Mouse (Mus musculus): ENCODE data around the gene Dhx34.

Dhx34 gene

DNA sequence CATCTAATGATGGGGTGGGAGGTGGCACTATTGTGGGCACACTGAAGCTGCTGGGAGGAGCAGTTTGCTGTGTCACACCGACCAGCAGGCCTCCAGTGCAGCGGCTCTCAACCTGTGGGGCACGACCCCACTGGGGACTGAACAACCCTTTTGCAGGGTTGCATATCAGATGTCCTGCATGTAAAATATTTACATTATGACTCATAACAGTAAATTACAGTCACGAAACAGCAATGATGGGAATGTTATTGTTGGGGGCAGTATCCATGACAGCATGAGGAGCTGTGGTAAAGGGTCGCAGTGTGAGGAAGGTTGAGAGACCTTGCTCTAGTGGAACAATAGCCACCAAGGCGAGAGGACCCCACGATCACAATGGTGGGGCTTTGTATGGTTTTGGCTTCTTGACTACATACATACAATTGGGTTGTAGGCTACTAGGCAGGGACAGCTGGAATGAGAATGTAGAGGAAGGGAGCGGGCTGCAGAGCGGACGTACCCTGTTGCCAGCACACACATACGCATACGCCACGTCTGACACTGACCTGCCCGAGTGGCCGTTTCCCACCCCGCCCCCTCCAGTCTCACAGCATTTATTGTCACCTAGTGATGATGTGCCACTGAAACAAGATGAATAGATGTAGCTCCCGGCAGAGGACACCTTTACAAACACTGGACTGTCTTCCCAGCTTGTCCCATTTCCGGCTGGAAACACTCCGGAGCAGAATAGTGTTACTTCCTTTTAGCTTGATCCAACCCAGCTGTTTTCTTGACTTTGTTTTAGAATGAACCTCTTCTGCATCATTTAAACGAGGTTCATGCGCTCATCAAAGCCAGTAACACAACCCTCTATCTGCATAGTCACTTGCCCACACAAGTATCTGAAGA, 12.8 kb downstream of the Dhx34 start:
- no peak for DNase-seq (ENCODE audit: low spot score)

DNA sequence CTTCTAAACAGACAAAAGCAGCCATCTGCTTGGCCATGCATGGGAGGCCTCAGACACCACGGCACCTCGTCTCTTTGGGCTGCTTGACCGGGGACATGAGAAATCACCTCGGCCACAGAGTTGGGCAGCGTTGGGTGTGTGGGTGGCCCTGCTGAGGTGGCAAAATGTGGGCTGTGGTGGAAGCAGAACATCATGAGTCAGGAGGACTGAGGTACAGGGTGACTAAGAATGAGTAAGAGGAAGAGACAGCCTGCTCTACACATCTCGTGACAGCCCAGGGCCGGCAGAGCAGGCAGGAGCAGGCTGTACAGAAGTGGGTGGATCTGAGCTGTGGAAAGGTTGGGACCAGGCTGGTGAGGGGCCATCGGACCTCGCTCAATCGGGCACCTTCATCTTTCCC, 14.3 kb downstream of the Dhx34 start:
- peak; percentile 39 for DNase-seq (ENCODE audit: low spot score)

DNA sequence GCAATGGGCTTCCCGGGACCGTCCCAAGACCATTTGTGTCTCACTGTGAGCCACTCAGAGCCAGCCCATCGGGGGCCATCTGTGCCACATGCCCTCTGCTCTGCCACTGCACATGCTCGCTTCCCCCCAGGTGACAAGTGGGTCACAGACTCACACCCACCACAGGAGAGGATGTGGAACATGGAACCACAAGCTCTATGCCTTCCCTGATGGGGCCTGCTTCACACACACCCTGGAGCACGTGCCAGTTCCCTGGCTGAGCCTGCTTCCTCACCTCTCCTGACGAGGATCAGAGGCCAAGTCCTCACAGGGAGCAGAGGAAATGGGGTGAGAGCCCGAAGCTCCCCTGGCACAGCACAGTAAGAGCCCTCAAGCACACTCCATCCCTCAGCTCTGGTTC, 14.8 kb downstream of the Dhx34 start:
- no peak for DNase-seq (ENCODE audit: low spot score)

DNA sequence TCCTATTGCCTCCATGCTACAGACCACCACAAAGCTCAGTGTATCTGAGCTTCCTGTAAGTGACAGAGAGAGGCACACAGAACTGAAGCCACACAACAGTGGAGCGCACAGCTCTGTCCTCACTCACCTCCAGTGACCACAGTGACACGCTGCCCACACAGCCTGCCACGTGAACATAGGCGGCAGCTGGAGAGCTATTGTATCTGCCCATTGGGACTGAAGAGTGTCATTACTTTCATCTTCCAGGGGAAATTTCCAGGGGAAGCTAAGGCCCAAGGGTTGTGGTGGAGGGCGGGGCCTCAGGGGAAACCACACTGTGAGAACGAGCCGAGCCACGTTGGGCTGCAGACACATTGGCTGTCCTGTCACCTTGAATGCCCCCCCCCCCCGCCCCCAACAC, 17.0 kb downstream of the Dhx34 start:
- no peak for DNase-seq (ENCODE audit: low spot score)

DNA sequence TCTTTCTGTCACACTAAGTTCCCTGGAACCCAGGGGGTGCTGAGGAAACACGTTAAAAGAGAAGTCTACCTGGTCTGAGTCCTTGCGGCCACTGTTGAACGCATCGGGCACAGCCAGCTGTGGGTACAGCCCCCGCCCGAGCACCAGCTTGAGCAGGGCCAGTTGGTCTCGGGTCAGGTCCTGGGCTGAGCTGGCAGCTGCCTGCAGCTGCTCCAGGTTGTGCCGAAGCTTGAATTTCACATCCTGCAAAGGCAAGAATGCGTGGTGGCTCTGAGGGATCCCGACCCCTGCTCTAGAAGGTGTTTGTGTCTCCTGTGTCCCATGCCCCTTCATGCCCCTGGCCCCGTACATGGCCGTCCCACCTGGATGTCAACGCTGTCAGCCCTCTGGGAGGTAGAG, 18.3 kb downstream of the Dhx34 start:
- DNase-seq (ENCODE audit: low spot score), result no peak

DNA sequence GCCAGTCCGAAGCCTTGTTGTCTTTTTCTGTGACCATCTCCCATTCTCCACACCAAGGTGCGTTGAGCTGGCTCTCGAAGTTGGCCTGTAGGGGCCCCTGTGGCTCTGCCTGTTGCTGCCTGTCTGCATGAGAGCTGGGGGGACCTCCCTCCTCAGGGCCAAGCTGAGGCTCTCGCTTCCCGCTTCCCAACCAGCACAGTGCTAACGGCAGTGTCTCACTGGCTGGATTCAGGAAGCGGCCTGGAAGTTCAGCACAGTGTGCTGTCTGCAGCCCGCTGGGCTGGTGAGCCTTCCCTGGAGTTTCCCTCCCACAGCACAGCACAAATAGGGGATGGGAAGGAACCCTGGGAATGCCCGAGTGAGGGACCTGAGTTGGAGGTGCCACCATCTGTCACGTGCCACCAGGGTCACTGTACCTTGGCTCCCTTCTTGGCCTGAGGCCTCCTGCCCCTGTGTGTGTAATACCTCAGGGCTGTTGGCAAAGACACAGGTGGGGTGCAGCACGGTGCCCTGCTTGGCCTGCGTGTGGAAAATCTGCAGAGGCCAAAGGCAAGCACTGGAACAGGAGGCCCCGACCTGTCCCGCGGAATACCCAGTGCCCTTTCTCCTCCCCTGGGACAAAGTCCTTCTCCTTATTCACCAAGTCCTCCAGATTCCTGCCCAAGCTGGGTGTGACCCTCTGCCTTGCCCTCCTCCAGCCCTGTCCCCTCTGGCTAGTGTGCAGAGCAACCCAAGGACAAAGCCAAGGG, 18.9 kb downstream of the Dhx34 start:
- no peak for DNase-seq (ENCODE audit: low spot score)

DNA sequence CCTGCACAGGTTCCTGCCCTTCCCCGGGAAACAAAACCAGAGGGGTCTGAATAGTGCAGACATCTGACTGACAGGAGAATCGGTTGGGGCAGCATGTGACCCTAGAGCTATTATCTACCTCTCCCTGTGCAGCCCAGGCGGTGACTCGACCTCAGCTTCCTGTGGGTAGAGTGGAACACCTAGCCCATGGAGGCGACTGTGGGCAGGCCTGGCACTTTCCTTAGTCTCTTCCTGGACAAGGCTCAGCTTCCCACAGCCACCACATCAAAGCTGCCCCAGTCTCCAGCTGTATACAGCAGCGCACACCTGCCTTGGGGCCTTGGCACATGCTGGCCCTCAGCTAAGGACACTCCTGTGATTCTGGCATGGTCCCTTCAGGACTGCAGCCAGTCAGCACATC, 20.7 kb downstream of the Dhx34 start:
- no peak for DNase-seq (ENCODE audit: low spot score)

DNA sequence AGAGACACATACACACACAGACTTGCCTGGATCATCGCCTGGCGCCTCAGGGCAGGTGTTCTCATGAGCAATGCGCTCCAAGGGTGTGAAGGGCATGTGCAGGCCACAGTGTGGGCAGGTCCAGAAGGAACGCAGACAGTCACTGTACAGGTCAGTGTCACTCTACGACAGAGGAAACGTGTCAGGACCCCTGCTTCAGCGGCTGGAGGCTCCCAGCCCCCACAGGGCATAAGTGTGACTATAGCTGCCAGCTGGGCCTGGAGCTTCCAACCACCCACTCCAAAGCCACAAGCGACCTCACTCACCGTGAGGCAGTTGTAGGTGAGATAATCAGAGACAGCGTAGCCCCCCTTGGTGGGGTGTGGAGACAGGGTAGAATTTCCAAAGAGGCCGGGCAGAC, 23.3 kb downstream of the Dhx34 start:
- no peak for DNase-seq (ENCODE audit: low spot score)

DNA sequence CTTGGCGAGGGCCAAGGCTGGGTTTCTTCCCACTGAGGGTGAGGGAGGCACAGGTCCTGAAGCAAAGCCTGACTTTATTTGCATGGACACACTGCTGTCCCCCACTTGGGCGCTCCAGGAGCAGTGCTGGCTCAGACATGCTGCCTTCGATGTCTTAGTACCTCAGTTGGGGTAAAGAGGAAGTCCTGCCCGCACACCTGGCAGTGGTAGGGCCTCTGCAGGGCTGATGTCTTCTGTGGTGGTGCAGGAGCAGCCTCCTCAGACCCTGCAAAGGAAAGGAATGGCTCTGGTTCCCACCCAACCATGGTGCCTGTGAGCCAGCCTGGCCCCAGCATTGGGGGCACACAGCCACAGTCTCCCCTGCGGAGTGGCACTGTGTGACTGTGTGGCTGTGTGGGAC, 24.7 kb downstream of the Dhx34 start:
- no peak for DNase-seq (ENCODE audit: low spot score)

DNA sequence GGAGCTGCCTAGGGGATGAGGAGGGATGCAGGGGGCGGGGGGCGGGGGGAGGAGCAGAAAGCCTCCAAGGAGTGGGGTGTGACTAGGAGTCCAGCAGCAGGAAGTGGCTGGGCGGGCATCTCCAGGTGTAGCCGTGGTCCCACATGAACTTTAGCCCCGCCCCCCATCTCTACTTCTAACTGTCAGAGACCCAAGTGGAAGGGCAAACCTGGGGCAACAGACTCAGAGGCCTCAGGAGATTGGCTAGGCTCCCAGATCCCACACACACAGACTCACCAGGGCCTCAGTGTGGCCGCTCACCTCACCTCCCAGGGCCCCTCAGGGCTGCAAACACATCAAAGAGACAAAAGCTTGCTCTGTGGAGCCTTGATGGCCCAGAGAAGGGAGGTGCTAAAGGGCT, 25.2 kb downstream of the Dhx34 start:
- no peak for DNase-seq (ENCODE audit: low spot score)

DNA sequence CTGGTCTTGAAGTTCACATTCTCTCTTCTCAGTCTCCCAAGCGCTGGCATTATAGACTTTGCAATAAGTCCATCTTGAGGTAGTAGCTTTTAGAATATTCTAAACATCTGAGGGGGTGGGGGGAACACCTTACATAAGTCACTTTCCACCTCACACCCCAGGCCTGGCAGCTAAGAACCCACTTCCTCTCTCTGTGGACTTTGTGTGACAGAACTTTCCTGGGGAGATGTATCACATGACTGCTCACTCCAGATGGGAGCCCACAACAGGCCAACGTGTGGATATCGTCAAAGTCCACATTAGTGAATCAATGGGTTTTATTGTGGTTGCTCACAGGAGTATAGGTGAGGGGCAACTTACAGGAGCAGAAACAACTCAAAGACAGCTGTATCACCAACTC, 28.1 kb downstream of the Dhx34 start:
- no peak for DNase-seq (ENCODE audit: low spot score)

DNA sequence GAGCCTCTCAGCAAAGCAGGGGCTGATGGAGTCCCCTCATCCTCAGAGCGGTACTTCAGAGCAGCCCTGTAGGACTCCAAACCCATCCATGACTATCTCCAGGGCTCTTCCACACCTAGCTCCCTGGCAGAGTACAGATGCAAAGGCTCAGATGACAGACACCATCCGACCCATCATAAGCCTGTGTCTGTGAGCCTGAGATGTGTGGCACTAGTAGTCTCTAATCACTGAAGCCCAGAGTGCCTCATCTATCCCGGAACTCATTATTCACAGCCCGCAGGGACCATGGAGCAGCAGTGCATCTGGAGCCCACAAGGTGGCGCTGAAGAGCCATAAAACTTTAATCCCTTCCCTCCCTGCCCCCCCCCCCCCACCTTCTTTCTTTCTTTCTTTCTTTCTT, 29.5 kb downstream of the Dhx34 start:
- DNase-seq (ENCODE audit: low spot score), result peak; percentile 74

DNA sequence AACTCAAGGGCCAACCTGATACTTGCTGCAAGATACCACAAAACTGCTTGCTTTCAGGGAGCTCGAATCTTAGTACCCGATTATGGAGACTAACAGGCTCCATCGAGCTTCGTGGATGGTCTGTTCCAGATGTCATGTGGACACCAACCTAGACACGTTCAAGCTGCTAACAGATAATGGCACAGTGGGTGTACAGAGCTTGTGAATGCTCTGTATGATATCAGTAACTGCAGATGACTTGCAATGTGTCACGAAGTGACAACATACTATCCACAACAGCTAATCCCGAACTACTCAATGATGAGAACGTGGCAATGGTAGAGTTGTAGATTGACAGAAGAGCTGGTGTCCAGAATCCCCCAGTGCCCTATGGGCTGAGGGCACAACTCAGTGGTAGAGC, 34.3 kb downstream of the Dhx34 start:
- DNase-seq (ENCODE audit: low spot score), result no peak

DNA sequence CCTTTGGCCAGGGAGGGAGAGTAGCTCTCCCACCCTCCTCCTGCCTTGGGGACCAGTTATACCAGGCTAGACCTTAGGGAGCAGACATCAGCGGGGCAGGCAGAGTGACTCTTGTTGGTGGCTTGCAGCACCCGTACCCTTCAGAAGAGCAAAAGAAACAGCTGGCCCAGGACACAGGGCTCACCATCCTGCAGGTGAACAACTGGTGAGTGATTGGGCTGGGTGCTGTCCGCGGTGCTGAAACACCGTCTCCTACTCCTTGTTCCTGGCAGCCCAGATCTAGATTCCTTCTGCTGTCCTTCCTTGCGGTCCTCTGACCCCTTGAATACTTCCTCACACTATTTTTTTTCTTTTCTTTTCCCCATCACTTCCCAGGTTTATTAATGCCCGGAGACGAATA, 38.2 kb downstream of the Dhx34 start:
- DNase-seq (ENCODE audit: low spot score), result peak; percentile 57

DNA sequence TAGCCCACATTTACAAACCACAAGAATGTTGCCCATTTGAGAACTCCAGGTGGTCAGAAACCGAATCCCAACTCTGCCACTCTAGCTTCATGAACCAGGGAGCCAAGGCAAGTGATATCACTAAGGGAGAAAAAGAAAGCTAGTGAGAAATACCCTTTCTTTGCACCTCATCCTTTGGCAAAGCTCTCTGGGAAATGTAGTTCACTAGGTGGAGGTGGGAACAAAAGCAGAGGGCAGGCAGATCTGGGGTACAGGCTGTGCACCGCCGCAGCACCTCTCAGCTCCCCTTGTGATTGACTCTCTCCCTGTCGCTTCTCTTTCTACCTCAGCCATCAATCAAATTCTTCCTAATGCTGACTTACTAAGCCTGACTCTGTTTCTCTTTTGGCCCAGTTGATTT, 43.7 kb downstream of the Dhx34 start:
- DNase-seq (ENCODE audit: low spot score), result no peak

DNA sequence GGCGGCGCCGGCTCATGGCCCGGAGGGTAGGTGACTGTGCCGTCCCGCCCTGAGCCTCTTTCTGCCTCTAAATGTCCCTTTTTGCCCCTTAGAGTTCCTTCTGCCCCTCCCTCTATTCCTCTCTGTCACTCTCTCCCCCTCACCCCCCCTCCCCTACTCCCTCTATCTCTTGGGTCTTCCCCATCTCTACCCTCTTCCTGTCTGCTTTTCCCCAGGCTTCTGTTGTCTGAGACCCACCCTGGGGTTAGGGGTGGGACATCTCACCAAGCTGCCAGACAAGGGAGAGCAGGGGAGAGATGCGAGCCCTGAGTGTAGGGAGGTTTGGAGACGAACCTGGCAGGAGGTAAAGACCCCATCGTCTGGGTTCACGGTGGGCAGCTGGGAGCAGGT, 46.3 kb downstream of the Dhx34 start:
- no peak for DNase-seq (ENCODE audit: low spot score)

DNA sequence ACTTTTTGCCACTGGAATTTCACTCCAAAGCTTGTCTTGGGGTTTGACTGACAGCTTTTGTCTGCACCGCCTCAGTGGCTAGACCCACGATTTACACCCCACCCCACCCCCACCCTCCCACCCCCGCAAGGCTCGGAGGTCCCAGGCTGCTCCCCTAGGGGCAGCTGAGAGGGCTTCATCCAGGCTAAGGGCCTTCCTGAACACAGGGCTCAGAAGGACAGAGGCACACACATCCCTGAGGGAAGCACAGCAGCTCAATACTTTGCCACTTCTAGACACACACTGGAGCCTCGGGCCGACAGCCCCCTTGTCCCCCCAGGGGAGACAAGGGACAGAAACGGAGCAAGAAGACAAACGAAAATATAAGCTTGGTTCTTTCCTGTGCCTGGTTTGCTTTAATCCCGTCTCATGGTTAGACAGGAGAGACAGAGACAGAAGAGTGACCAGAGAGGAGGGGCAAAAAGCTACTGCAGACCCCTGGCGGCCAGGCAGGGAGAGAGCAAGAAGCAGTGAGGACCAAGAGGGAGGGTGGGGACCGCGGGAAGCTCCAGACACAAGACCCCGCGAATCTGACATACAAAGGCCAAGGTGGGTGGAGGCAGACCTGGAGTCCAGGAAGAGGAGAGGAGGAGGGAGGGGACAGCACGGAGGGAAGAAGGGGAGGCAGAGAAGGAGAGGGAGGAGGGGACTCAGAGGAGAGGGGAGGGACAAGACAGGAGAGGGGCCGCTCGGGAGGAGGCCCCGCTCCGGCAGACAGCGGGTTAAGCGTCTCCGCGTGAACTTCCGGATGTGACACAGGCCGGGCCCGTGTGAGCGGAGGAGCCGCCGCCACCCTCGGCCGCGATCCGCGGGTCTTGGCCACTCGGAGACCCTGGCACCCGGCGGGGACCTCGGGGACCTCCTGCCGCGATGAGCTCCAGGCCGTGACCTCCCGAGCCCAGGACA, 47.0 kb downstream of the Dhx34 start, which contains the start of gene Meis3:
Gene Meis3, plus strand, starts transcription at position 494 of the 945 bp plus-strand sequence.
- peak; percentile 36 for DNase-seq (ENCODE audit: low spot score)

DNA sequence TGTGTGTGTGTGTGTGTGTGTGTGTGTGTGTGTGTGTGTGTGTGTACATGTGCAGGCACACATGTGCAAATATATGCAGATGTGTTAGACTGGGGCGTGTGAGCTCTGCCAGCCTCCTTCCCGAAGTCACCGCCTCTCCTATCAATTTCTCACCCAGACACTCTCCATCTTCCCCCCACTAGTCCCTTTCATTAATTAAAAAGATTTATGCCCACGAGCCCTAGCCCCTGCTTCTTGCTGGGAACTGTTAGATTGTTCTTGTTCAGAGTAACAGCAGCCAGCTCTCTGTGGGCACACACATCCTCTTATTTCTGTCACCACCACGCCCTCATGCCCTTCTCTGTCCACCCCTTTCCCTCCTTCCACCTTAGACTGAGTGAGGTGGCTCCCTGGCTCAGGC, 48.7 kb downstream of the Dhx34 start:
- no peak for DNase-seq (ENCODE audit: low spot score)

DNA sequence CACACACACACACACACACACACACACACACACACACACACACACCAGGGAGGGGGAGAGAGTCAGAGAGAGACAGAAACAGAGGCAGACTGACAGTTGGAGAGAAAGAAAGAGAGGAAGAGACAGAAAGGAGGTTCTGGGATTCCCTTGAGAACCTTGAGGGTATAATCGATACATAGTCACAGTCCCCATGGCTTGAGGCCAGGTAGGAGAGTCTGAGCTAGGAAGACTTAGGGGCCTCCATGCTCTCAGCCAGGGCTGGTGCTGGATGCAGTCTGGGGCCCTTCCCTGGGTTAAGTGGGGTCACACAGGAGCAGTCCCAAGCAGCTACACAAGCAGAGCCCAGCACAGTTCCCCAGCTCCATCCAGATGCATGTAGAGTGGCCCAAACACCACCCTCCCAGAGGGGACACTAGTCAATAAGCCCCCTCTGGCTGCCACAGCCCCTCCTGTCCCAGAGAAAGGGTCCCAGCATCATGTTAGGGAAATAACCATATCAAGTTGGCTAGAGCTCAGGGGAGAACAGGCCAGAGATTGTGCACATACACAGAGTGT, 49.2 kb downstream of the Dhx34 start:
- no peak for DNase-seq (ENCODE audit: low spot score)

DNA sequence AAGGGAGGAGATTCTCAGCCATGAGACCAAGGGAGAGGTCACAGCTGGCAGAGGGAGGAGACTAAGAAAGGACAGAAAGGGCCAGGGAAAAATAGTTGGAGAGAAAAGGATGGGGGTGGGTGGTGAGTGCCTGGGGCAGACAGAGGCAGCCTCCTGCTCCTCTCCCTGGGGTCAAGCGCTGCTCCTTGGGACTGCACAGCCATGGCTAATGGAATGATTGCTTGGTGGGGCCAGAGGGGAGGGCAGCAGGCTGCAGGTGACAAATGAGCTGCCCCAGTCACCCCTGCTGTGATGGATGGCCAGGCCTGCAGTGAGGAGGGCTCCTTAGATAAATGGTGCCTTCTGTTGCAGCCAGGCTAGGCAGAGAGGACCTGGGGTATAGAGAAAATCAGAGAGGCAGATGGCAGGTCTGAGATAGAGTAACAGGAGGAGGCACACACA, 49.7 kb downstream of the Dhx34 start:
- no peak for DNase-seq (ENCODE audit: low spot score)

DNA sequence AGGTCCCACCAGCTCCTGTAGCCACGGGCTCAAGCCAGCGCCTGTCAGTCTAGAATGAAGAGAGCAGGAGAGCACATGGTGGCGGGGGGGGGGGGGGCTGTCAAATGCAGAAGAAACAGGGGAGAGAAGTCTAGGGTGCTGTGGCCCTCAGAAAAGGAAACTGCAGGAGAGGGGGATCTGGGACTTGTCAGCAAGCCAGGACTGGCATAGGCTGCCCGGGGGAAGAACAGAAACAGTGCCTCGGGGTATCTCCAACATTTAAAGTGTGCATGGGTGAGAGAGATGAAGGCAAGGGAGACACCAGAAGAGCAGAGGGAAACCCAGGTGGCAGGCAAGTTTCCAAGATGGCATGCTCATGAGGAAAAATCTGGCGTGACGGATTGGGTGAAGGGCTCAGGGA, 59.8 kb downstream of the Dhx34 start:
- no peak for DNase-seq (ENCODE audit: low spot score)

DNA sequence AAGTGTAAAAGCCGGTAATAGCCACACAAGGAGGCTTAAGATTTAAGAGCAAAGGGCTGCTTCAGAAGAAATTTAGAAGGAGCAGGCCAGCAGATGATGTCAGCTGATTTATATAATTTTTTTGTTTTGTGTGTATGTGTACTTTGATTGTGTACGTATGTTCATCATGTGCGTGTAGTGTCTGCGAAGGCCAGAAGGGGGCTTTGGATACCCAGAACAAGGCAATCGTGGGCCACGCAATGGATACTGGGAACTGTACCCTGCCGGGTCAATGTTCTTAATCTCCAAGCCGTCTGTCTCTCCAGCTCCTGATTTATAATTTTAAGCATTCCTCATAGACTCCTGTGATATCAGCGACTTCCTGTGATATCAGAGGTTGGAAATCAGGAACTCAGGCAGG, 60.5 kb downstream of the Dhx34 start:
- no peak for DNase-seq (ENCODE audit: low spot score)

All from urinary bladder, postnatal 25 days (tissue).